Mouse (Mus musculus): Measurements from ENCODE around the gene Rxfp2.

Gene Rxfp2

DNA sequence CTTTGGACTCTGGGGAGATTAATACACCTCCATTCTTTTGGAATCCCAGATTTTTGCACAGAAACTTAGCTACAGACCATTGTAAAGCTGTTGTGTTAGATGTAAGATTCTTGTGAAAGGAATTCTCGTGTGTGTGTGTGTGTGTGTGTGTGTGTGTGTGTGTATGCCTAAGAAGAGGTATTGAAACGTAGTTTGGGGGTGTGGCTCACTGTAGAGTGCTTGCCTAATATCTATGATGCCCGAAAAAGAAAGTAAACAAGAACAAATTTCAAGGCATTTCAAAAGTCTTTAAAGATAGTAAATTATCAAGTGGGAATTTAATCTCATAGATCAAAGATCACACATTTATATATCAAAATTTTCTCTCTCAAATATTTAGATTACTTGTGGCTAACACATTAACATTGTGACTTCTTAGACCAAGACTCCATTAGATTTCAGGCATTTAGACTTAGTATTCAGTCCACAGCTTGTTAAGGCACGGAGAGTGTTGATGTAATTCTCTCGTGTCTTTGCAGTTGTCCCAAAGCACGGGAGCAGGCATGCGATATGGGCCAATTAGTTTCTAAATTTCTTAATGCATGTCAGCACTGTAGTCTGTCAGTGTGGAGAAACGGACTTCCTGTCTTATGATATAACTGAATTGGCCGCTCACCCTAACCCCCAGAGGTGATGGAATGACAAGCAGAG, 97.9 kb downstream of the Rxfp2 start:
- no peak for DNase-seq

DNA sequence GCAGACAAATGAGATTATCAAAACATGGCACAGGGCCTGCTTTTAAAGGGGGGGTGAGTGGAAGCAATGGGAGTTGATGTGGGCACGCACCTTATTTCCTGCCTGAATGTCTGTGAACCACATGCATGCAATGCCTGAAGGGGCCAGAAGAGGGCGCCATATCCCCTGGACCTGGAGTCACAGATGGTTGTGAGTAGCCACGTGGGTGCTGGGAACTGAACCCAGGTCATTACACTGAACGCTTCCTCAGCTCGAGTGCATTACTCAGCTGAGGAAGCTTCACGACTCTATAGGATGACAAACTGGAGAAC, 98.4 kb downstream of the Rxfp2 start:
- peak; percentile 27 to 36 for DNase-seq

DNA sequence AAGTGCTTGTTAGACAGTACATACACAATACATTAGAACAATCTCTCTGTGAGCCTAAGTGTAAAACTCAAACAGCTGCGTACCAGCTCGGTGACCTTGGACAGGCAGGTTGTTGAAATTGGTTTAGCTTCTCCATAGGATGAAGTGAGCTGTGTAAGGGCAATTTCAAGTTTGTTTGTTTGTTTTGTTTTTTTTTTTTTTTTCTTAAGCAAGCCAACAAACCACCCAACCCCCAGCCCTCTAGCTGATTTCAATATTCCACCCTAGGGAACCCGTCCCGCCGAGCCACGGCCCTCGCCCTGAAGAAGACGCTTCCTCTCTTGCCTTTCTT, 99.6 kb downstream of the Rxfp2 start:
- no peak for DNase-seq

DNA sequence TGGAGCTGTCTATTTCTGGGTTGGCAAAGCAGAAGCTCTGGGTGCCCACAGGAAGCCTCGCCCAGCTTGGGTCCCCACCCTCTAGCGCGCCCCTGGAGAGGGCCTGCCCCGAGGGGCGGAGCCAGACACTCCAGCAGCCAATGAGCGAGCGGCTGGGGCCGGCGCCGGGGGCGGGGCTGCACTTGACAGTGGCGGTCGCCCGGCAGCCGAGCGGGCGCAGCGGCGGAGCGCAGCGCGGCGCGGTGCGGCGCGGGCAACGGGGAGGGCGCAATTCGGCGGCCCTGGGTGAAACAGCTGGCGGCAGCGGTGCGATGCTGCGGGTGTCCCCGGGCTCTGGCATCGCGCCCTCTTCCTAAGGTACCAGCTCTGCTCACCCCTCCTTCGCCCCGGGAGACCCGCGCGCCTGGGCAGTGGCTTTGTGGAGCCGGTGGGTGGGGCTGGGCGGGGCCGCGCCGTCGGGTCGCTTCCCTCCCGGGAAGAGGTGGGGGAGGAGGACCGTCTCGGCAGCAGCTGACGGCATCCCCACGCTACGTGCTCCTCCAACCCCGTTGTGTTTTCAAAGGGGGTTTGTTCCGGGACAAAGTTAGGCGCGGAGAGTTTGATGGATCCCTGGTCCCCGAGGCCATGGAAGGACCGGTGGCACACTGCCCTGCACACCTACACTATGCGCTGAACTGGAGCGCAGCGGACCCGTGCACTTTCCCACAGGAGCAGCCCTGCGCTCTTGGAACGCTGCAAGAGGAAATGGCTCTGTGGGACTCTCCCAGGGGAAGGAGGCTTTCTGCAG, 100.2 kb downstream of the Rxfp2 start, which contains the start of gene Fry:
Gene Fry, plus strand, starts transcription at position 191 of the 787 bp plus-strand sequence.
- peak; percentile 97 to 98 for DNase-seq

DNA sequence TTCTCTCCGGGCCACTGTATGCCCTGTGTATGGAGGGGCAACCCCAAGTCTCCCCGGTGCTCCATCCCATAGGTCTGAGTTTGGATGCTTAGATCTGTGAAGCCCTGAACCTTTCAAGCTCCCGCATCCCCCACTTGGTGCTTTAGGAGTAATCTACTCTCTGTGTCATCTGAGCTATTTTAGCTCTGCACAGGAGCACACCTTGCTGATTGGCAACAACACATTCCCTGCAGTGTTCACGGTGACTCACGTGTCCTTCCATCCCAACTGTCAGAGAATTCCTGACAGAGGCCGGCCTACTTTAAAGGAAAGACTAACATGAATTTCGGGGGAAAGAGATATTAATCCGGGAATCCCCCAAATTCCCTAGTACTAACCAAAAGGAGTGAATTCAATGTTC, 102.2 kb downstream of the Rxfp2 start:
- no peak for DNase-seq

DNA sequence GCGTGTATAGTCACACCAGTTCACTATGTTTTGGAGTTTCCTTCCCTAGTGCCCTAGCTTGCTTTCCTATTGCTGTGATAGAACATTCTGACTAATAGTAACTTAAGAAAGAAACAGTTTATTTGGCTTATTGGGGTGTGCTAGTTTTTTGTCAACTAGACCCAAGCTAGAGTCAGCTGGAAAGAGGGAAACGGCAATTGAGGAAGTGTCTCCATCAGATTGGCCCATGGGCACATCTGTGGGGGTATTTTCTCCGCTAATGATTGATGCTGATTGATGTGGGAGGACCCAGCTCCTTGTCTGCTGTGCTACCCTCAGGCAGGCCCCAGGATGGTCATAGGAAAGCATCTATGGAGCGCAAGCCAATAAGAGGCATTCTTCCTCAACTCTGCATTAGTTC, 103.6 kb downstream of the Rxfp2 start:
- DNase-seq, result no peak

DNA sequence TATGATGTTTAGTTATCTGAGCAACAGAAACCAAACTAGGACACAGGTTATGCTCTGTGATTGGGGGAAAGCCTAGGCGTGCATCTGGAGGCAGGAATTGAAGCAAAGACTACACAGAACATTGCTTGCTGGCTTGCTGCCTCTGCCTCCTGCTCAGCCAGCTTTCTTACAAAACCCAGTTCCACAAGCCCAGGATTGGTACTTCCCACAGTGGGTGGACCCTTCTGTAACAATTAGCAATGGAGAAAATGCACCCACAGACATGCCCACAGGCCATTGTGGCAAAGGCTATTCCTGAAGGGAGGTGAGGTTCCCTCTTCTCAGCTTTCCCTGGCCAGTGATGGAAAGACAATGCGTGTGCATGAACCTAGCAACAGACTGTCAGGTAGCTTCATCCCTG, 104.1 kb downstream of the Rxfp2 start:
- no peak for DNase-seq

DNA sequence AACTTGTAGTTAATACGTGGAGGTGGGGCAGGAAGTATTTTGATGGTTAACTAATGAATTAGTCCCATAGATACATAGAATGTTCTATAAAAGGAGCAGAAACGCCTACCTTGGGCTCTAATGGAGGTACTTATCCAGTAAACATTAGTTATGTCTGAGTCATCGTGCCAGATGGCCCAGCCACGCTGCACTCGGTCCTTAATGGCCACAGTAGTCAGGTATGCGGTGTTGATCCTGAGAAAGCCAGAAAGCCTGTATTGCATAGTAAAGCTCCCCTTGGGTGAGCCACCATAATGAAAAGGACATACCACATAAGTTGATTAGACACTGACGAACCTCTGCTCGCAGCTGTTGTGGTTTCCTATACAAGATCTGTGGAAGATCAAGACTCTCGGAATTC, 107.4 kb downstream of the Rxfp2 start:
- DNase-seq, result no peak

DNA sequence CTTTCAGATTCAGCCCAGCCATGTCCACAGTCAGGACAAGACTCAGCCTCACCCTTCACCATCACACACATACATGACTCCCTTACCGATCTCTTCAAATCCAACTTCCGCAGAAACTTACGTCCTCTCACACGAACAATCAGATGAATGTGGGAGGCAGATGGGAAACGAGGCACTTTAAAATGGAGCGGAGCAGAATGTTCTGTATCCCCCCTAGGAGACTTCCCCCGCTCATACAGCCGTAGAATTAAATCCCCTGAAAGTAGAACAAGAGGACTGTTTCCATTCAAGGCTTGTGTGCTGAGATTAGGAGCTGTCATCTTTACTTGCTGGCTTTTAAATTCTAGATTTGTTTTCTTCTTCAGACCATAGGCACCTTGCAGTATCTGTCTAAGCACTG, 110.0 kb downstream of the Rxfp2 start:
- DNase-seq, result no peak

DNA sequence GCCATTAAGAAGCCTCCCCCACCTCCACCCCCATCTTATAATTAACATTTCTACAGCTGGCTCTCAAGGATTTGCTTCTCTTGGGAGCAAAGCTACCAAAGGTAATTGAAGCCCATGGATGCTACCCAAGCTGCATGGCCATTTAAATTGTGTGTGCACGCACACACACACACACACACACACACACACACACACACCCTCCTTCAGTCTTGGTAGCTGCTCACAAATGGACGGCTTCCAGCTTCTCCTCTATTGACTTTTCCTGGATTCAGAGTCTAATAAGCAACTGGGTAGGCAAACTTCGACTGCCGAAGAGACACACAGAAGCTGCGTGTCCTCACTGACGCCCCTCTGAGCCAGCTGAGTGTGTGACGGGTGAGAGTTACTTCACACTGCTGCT, 111.7 kb downstream of the Rxfp2 start:
- no peak for DNase-seq

DNA sequence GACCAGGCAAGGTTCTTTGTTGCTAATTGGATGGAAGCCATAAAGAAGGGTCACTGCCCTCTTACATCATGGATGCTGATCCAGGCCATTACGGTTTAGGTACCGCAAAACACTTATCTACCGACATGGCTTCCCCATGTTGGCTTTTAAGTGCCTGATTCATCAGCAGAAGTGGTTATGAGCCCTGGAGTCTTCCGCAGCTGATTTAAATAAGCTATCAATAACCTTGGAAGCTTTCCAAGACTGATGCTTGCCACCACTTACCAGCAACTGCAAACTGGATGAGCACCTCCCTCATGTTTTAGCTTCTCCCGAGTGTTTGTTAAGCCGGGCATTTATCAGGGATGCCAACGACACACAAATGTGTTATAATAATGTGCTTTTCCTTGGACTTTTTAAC, 112.7 kb downstream of the Rxfp2 start:
- DNase-seq, result no peak
